Mouse (Mus musculus): ENCODE measurements around the gene Megf11.

- TF ChIP-seq CTCF (IDR thresholded peaks at IDR 0.05; ENCODE audit: extremely low read depth, insufficient read depth, low read length) (no peak), POLR2A (IDR thresholded peaks at IDR 0.05; ENCODE audit: extremely low read depth, insufficient read depth, low read length) (no peak)
Observed at GRCm38 (mm10) chr9:64542246-64542645, 156.8 kb downstream of the Megf11 start.
